Mouse (Mus musculus) thymus, adult 2 months (tissue): Measurements from ENCODE around the gene Camk2b. TPM values are rescaled to one million over a fixed set of nuclear protein-coding genes. Genes with fewer than 3 reads are reported as not detected.

Experiments used
- DNase-seq: peaks from one replicate; pipeline ENCODE4 v3.0.0; 2021
- H3K27ac ChIP-seq: fragments of 200-500 bp; 2 replicates; pipeline ENCODE4 v1.5.1; 2012; ENCODE audit warnings: low read length, control low read depth; ENCODE audit not compliant: control insufficient read depth, insufficient read depth
- H3K27me3 ChIP-seq: fragments of 200-500 bp; 2 replicates; pipeline ENCODE4 v1.6.1; 2012; ENCODE audit warnings: mild to moderate bottlenecking, low read length, moderate library complexity, mixed read lengths; ENCODE audit not compliant: control insufficient read depth, insufficient read depth
- H3K36me3 ChIP-seq: fragments of 200-500 bp; 2 replicates; pipeline ENCODE4 v1.6.1; 2012; ENCODE audit warnings: mild to moderate bottlenecking, low read length, moderate library complexity; ENCODE audit not compliant: control insufficient read depth, insufficient read depth
- H3K4me1 ChIP-seq: fragments of 200-500 bp; replicated peaks from 2 replicates; pipeline ENCODE4 v1.6.1; 2012; ENCODE audit warnings: low read length; ENCODE audit not compliant: control insufficient read depth, insufficient read depth
- H3K4me3 ChIP-seq: fragments of 200-500 bp; 2 replicates; pipeline ENCODE4 v1.5.1; 2012; ENCODE audit warnings: mild to moderate bottlenecking, low read length, control low read depth, moderate library complexity; ENCODE audit not compliant: control insufficient read depth, insufficient read depth
- CTCF ChIP-seq: fragments of 200-500 bp; IDR thresholded peaks from 2 replicates; pipeline ENCODE4 v1.5.1; 2012; ENCODE audit warnings: mild to moderate bottlenecking, control low read depth, low read length, moderate library complexity, borderline replicate concordance; ENCODE audit not compliant: control insufficient read depth, poor library complexity, insufficient read depth; ENCODE audit errors: extremely low read depth
- POLR2A ChIP-seq: fragments of 200-500 bp; IDR thresholded peaks from 2 replicates; pipeline ENCODE4 v1.6.1; 2012; ENCODE audit warnings: mild to moderate bottlenecking, low read length, control low read depth, moderate library complexity; ENCODE audit not compliant: control insufficient read depth, poor library complexity, insufficient read depth; ENCODE audit errors: extremely low read depth
- WGBS: fragments of 180-500 bp; shearing (Covaris S2); methylation state at CpG from one replicate; pipeline ENCODE4 v1.1.7; 2018; 5-methylcytosine and 5-hydroxymethylcytosine counted together
- polyA plus RNA-seq: library from polyadenylated mRNA; depleted of rRNA; stranded (reverse); fragments of >200 nt; gene quantifications from 2 replicates; pipeline ENCODE4 v1.2.3, GENCODE M21; 2012

Camk2b gene
- polyA plus RNA-seq, 1 experiment = 6.0 TPM

GRCm38 (mm10) chr11:6036477-6036876, 29.7 kb downstream of the Camk2b start:
- TF ChIP-seq POLR2A (no peak), CTCF (no peak)
- no peak overlapping the region for H3K4me3 ChIP-seq
- H3K27me3 ChIP-seq = no peaks in the 10 kb centered on the region
- no peak for DNase-seq
- H3K36me3 ChIP-seq = no peaks in the 10 kb centered on the region
- no peaks in the 10 kb centered on the region for H3K4me1 ChIP-seq
- H3K27ac ChIP-seq = no peak overlapping the region
- 85% methylated on average over 4 of the region's 4 CpGs for WGBS

GRCm38 (mm10) chr11:6035521-6035920, 30.6 kb downstream of the Camk2b start:
- H3K27me3 ChIP-seq = no peaks in the 10 kb centered on the region
- 85% methylated on average over 3 of the region's 3 CpGs for WGBS

GRCm38 (mm10) chr11:6034740-6035139, 31.4 kb downstream of the Camk2b start:
- Histone ChIP-seq H3K27ac (no peak overlapping the region), H3K36me3 (no peaks in the 10 kb centered on the region), H3K4me1 (no peaks in the 10 kb centered on the region), H3K27me3 (no peaks in the 10 kb centered on the region), H3K4me3 (no peak overlapping the region)
- DNase-seq = no peak
- no peak for TF ChIP-seq POLR2A
- 94% methylated on average over 2 of the region's 2 CpGs for WGBS

More at GRCm38 (mm10) chr11:6035521-6035920, 30.6 kb downstream of the Camk2b start:
- no peak for DNase-seq
- no peak overlapping the region for H3K4me3 ChIP-seq
- H3K4me1 ChIP-seq = no peaks in the 10 kb centered on the region
- no peak overlapping the region for H3K27ac ChIP-seq
- no peaks in the 10 kb centered on the region for H3K36me3 ChIP-seq
- TF ChIP-seq POLR2A (no peak), CTCF (no peak)

- H3K4me1 ChIP-seq = no peaks in the 10 kb centered on the region
- H3K36me3 ChIP-seq = no peaks in the 10 kb centered on the region
- no peaks in the 10 kb centered on the region for H3K27me3 ChIP-seq
- TF ChIP-seq POLR2A = no peak
- TF ChIP-seq CTCF = no peak
- 91% methylated on average over 5 of the region's 5 CpGs for WGBS
- no peak overlapping the region for H3K4me3 ChIP-seq
- no peak overlapping the region for H3K27ac ChIP-seq
- DNase-seq = no peak
These were observed 32.4 kb downstream of the Camk2b start for GRCm38 (mm10) chr11:6033801-6034200.

GRCm38 (mm10) chr11:6033147-6033546, 33.0 kb downstream of the Camk2b start:
- H3K36me3 ChIP-seq = no peaks in the 10 kb centered on the region
- H3K27me3 ChIP-seq = no peaks in the 10 kb centered on the region
- H3K27ac ChIP-seq = no peak overlapping the region
- H3K4me3 ChIP-seq = no peak overlapping the region
- no peaks in the 10 kb centered on the region for H3K4me1 ChIP-seq
- TF ChIP-seq CTCF = peak; percentile 49; the same call in 1 of the 2 replicates
- TF ChIP-seq POLR2A = no peak
- WGBS = 55% methylated on average over 3 of the region's 3 CpGs
- DNase-seq = peak; percentile 83

- Histone ChIP-seq H3K27ac (no peak overlapping the region), H3K4me3 (no peak overlapping the region), H3K27me3 (no peaks in the 10 kb centered on the region), H3K36me3 (no peaks in the 10 kb centered on the region), H3K4me1 (no peaks in the 10 kb centered on the region)
- 93% methylated on average over 6 of the region's 6 CpGs for WGBS
- DNase-seq = no peak
- no peak for TF ChIP-seq CTCF
- no peak for TF ChIP-seq POLR2A
These were observed 35.5 kb downstream of the Camk2b start for GRCm38 (mm10) chr11:6030650-6031049.

- Histone ChIP-seq H3K36me3 (no peaks in the 10 kb centered on the region), H3K4me1 (no peaks in the 10 kb centered on the region), H3K27me3 (no peaks in the 10 kb centered on the region), H3K27ac (no peak overlapping the region), H3K4me3 (no peak overlapping the region)
- WGBS = 89% methylated on average over 3 of the region's 3 CpGs
- DNase-seq = no peak
- TF ChIP-seq CTCF = no peak
- no peak for TF ChIP-seq POLR2A
These were observed 36.4 kb downstream of the Camk2b start for GRCm38 (mm10) chr11:6029790-6030189.
